Mouse (Mus musculus): ENCODE measurements around the gene Arvcf. TPM values are rescaled to one million over a fixed set of nuclear protein-coding genes. Genes with fewer than 3 reads are reported as not detected.

Gene Arvcf
- polyA plus RNA-seq, 1 experiment from 2014 or later: 33.0 TPM

GRCm38 (mm10) chr16:18387704-18388582 is 40.0 kb downstream of the Arvcf start:
- H3K4me2 ChIP-seq (ENCODE audit: low read length): no peak overlapping the region
- no peaks in the 10 kb centered on the region for H3K36me3 ChIP-seq (ENCODE audit: control insufficient read depth, insufficient read depth, low read length)
- ATAC-seq (replicated peaks; ENCODE audit: low FRiP score, low TSS enrichment, low read depth) (no peak), DNase-seq (ENCODE audit: low spot score) (no peak)
- H3K27me3 ChIP-seq (replicated peaks; ENCODE audit: control insufficient read depth, insufficient read depth, low read length): no peaks in the 10 kb centered on the region
- peaks cover 22% of the 10 kb centered on the region for H3K4me1 ChIP-seq (replicated peaks; ENCODE audit: control insufficient read depth, insufficient read depth, low read length)
- peak overlapping the region; percentile 29 for H3K27ac ChIP-seq (ENCODE audit: low read depth)
- 49% methylated on average over 7 of the region's 7 CpGs for WGBS
- H3K9ac ChIP-seq (ENCODE audit: low read length): no peak overlapping the region
- no peaks in the 10 kb centered on the region for H3K9me3 ChIP-seq (ENCODE audit: control insufficient read depth, low read length)
- no peak overlapping the region for H3K4me3 ChIP-seq (ENCODE audit: low read depth, low read length)

DNA sequence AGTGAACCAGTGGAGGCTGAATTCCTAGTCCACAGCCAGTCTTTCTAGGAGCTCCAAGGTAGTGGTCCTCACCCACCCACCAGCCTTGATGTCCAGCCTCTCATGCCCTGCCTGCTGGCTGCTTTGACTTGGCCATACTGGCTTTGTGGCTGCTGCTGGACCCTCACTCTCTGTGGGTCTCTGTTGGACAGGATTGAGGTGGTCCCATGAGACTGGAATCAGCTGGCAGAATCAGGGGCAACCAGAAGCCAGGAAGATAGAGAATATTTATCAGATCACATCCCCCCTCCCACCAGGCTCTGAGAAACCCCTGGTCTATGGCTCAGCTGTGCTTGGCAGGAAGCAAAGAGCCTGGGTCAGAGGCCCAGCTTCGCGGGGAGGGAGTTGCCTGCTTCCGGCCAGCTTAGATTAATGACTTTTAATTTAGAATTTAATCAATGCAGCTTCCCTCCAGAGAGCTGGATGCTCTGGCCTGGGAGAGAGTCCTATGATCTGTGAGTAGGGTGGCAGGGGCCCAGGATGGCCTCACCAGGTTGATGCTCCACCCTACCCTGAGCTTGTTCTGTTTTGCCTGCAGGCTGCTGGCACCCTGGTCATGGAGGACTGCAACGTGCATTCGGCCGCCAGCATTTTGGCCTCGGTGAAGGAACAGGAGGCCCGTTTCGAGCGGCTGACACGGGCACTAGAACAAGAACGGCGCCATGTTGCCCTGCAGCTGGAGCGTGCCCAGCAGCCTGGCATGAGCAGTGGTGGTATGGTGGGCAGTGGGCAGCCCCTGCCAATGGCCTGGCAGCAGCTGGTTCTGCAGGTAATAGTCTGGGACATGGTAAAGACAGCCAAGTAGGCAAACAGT is 40.8 kb downstream of the Arvcf start:
- no peaks in the 10 kb centered on the region for H3K36me3 ChIP-seq (ENCODE audit: control insufficient read depth, insufficient read depth, low read length)
- H3K9me3 ChIP-seq (ENCODE audit: control insufficient read depth, low read length): no peaks in the 10 kb centered on the region
- WGBS: 76% methylated on average over 14 of the region's 14 CpGs
- peak overlapping the region; percentile 29 for H3K27ac ChIP-seq (ENCODE audit: low read depth)
- H3K9ac ChIP-seq (ENCODE audit: low read length): no peak overlapping the region
- H3K4me2 ChIP-seq (ENCODE audit: low read length): no peak overlapping the region
- no peaks in the 10 kb centered on the region for H3K27me3 ChIP-seq (replicated peaks; ENCODE audit: control insufficient read depth, insufficient read depth, low read length)
- DNase-seq (ENCODE audit: low spot score) (no peak), ATAC-seq (replicated peaks; ENCODE audit: low FRiP score, low TSS enrichment, low read depth) (no peak)
- H3K4me3 ChIP-seq (ENCODE audit: low read depth, low read length): no peak overlapping the region
- H3K4me1 ChIP-seq (replicated peaks; ENCODE audit: control insufficient read depth, insufficient read depth, low read length): peaks cover 23% of the 10 kb centered on the region

DNA sequence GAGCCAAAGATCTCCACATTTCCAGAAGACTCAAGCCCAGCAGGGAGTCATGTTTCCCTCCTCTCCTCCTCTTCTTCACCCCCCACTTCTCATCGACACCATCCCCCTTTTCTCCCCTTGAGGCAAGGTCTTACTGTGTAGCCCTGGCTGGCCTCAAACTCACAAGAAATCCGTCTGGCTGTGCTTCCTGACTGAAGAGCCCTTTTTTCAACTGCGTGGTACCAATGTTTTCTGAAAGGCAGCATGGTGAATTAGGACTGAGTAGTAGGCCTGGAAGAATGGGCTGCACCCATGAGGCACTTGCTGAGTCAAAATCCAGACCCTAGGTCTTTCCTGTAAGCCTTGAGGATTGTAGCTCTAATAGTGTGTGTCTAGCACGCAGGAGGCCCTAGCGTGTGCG is 42.4 kb downstream of the Arvcf start:
- Histone ChIP-seq H3K27me3 (replicated peaks; ENCODE audit: control insufficient read depth, insufficient read depth, low read length) (no peaks in the 10 kb centered on the region), H3K27ac (ENCODE audit: low read depth) (no peak overlapping the region), H3K36me3 (ENCODE audit: control insufficient read depth, insufficient read depth, low read length) (no peaks in the 10 kb centered on the region), H3K4me3 (ENCODE audit: low read depth, low read length) (no peak overlapping the region), H3K4me1 (replicated peaks; ENCODE audit: control insufficient read depth, insufficient read depth, low read length) (peaks cover 29% of the 10 kb centered on the region), H3K9me3 (ENCODE audit: control insufficient read depth, low read length) (no peaks in the 10 kb centered on the region), H3K9ac (ENCODE audit: low read length) (no peak overlapping the region), H3K4me2 (ENCODE audit: low read length) (no peak overlapping the region)
- no peak for ATAC-seq (replicated peaks; ENCODE audit: low FRiP score, low TSS enrichment, low read depth)
- WGBS: 75% methylated on average over 6 of the region's 6 CpGs
- DNase-seq (ENCODE audit: low spot score): no peak

DNA sequence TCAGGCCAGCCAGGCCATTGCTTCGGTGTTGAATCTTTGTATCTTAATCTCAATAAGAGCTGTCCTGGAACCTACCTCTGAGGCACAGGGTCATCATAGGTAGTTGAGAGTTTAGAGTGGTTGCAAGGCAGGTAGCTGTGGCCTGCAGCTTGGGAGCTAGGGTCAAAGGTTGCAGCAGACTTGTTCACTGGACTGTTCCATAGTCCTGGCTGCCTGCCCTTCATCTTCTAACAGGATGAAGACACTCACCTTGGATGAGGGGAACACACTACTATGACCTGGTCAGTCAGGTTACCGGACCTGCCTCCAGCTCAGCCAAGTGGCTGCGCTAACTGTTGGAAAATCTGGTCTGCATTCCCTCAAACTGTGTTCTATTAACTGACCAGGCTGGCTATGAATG is 43.1 kb downstream of the Arvcf start:
- Histone ChIP-seq H3K4me1 (replicated peaks; ENCODE audit: control insufficient read depth, insufficient read depth, low read length) (peaks cover 36% of the 10 kb centered on the region), H3K36me3 (ENCODE audit: control insufficient read depth, insufficient read depth, low read length) (no peaks in the 10 kb centered on the region), H3K4me2 (ENCODE audit: low read length) (no peak overlapping the region), H3K27ac (ENCODE audit: low read depth) (no peak overlapping the region), H3K9ac (ENCODE audit: low read length) (no peak overlapping the region), H3K4me3 (ENCODE audit: low read depth, low read length) (no peak overlapping the region), H3K27me3 (replicated peaks; ENCODE audit: control insufficient read depth, insufficient read depth, low read length) (no peaks in the 10 kb centered on the region), H3K9me3 (ENCODE audit: control insufficient read depth, low read length) (no peaks in the 10 kb centered on the region)
- 96% methylated on average over 3 of the region's 3 CpGs for WGBS
- no peak for ATAC-seq (replicated peaks; ENCODE audit: low FRiP score, low TSS enrichment, low read depth)
- DNase-seq (ENCODE audit: low spot score): no peak

- H3K4me2 ChIP-seq (ENCODE audit: low read length): no peak overlapping the region
- no peak overlapping the region for H3K27ac ChIP-seq (ENCODE audit: low read depth)
- peaks cover 38% of the 10 kb centered on the region for H3K4me1 ChIP-seq (replicated peaks; ENCODE audit: control insufficient read depth, insufficient read depth, low read length)
- ATAC-seq (replicated peaks; ENCODE audit: low FRiP score, low TSS enrichment, low read depth) (no peak), DNase-seq (ENCODE audit: low spot score) (no peak)
- H3K4me3 ChIP-seq (ENCODE audit: low read depth, low read length): no peak overlapping the region
- no peak overlapping the region for H3K9ac ChIP-seq (ENCODE audit: low read length)
- H3K36me3 ChIP-seq (ENCODE audit: control insufficient read depth, insufficient read depth, low read length): no peaks in the 10 kb centered on the region
- no peaks in the 10 kb centered on the region for H3K9me3 ChIP-seq (ENCODE audit: control insufficient read depth, low read length)
- 92% methylated on average over 3 of the region's 3 CpGs for WGBS
- no peaks in the 10 kb centered on the region for H3K27me3 ChIP-seq (replicated peaks; ENCODE audit: control insufficient read depth, insufficient read depth, low read length)
These were observed 43.7 kb downstream of the Arvcf start for GRCm38 (mm10) chr16:18391728-18392127.

DNA sequence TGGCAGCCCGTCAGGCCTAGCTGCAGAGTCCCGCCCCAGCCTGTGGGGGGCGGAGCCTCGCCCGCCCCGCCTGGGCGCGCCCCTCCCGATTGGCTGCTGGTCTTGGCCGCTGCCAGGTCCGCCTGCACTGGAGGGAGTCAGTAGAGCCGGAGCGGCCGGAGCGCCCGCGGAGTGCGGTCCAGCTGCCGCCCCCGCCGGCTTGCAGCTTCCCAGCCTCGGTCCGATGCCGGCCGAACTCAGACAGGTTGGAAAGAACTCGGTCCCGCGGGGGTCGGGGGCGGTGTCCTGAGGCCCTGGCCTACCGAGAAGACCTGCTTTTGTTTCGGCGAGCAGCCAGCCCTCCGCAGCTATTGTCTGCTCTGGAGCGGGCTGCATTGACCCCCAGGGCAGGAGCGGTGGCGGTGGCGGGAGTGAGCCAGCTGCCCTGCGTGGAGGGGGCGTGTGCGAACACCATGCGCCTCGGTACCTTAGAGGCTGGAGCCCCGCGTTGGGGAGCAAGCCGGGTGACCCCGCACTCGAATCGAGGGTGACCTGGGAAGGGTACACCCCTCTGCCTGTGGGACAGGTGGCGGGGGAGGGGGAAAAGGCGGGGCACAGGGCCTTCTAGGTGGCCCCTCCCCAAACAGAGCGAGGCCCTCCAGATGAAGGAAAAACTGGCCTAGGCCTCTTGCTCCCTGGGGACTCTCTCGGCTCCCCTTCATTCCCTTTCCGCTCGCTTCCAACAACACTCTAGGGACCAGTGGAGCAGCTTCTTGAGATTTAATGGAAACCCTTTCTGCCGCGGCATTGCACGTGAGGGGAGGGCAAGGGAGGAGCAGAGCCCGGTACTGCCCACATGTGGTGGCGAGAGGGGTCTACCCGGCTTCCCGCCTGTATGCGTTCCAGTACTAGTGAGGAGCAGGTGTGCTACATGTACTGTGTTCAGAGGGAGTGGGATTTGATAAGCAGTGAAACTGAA is 44.8 kb downstream of the Arvcf start:
- under 1% methylated on average over 63 of the region's 63 CpGs for WGBS
- DNase-seq (ENCODE audit: low spot score): peak; percentile 86
- Histone ChIP-seq H3K27me3 (replicated peaks; ENCODE audit: control insufficient read depth, insufficient read depth, low read length) (no peaks in the 10 kb centered on the region), H3K9me3 (ENCODE audit: control insufficient read depth, low read length) (no peaks in the 10 kb centered on the region), H3K9ac (ENCODE audit: low read length) (peak overlapping the region; percentile 74), H3K4me2 (ENCODE audit: low read length) (peak overlapping the region; percentile 99), H3K4me3 (ENCODE audit: low read depth, low read length) (peak overlapping the region; percentile 77), H3K4me1 (replicated peaks; ENCODE audit: control insufficient read depth, insufficient read depth, low read length) (peaks cover 36% of the 10 kb centered on the region), H3K36me3 (ENCODE audit: control insufficient read depth, insufficient read depth, low read length) (peaks cover 9% of the 10 kb centered on the region), H3K27ac (ENCODE audit: low read depth) (peak overlapping the region; percentile 66)
- ATAC-seq (replicated peaks; ENCODE audit: low FRiP score, low TSS enrichment, low read depth): peak; percentile 78

GRCm38 (mm10) chr16:18393595-18393994 is 45.6 kb downstream of the Arvcf start:
- Histone ChIP-seq H3K27me3 (replicated peaks; ENCODE audit: control insufficient read depth, insufficient read depth, low read length) (no peaks in the 10 kb centered on the region), H3K9me3 (ENCODE audit: control insufficient read depth, low read length) (no peaks in the 10 kb centered on the region), H3K4me1 (replicated peaks; ENCODE audit: control insufficient read depth, insufficient read depth, low read length) (peaks cover 28% of the 10 kb centered on the region), H3K9ac (ENCODE audit: low read length) (peak overlapping the region; percentile 74), H3K4me3 (ENCODE audit: low read depth, low read length) (peak overlapping the region; percentile 77), H3K27ac (ENCODE audit: low read depth) (peak overlapping the region; percentile 66; the same call in 1 of the 2 replicates), H3K4me2 (ENCODE audit: low read length) (peak overlapping the region; percentile 99), H3K36me3 (ENCODE audit: control insufficient read depth, insufficient read depth, low read length) (peaks cover 18% of the 10 kb centered on the region)
- no peak for ATAC-seq (replicated peaks; ENCODE audit: low FRiP score, low TSS enrichment, low read depth)
- DNase-seq (ENCODE audit: low spot score): no peak
- WGBS: 59% methylated on average over 5 of the region's 5 CpGs

GRCm38 (mm10) chr16:18394056-18394455 is 46.1 kb downstream of the Arvcf start:
- Histone ChIP-seq H3K27ac (ENCODE audit: low read depth) (no peak overlapping the region), H3K9me3 (ENCODE audit: control insufficient read depth, low read length) (no peaks in the 10 kb centered on the region)
- WGBS: 70% methylated on average over 3 of the region's 3 CpGs

More at GRCm38 (mm10) chr16:18394056-18394455, 46.1 kb downstream of the Arvcf start:
- Histone ChIP-seq H3K4me2 (ENCODE audit: low read length) (peak overlapping the region; percentile 99), H3K4me1 (replicated peaks; ENCODE audit: control insufficient read depth, insufficient read depth, low read length) (peaks cover 24% of the 10 kb centered on the region), H3K9ac (ENCODE audit: low read length) (no peak overlapping the region), H3K4me3 (ENCODE audit: low read depth, low read length) (no peak overlapping the region), H3K36me3 (ENCODE audit: control insufficient read depth, insufficient read depth, low read length) (peaks cover 22% of the 10 kb centered on the region), H3K27me3 (replicated peaks; ENCODE audit: control insufficient read depth, insufficient read depth, low read length) (no peaks in the 10 kb centered on the region)
- ATAC-seq (replicated peaks; ENCODE audit: low FRiP score, low TSS enrichment, low read depth) (no peak), DNase-seq (ENCODE audit: low spot score) (no peak)

All from intestine, embryonic 14.5 days (tissue).